Mouse (Mus musculus) hindbrain, embryonic 13.5 days (tissue): ENCODE measurements at regions not wholly inside any gene's neighbourhood (a gene's known extent, or its start where the extent isn't known, plus 50 kb on each side); places are given as distances from the start of the nearest gene placed in this dataset.

Experiments used
- ATAC-seq: fragments of 200-750 bp; cut with Nextera tagmentation; 2 replicates; pipeline ENCODE4 v1.8.0; 2017; ENCODE audit warnings: moderate TSS enrichment; ENCODE audit not compliant: low FRiP score
- H3K27ac ChIP-seq: fragments of 300-500 bp; sonication (generic); 2 replicates; pipeline ENCODE4 v1.5.1; 2015; ENCODE audit warnings: inconsistent platforms, mild to moderate bottlenecking, moderate library complexity
- H3K27me3 ChIP-seq: fragments of 300-500 bp; sonication (generic); 2 replicates; pipeline ENCODE4 v1.6.1; 2015; ENCODE audit warnings: mild to moderate bottlenecking, inconsistent platforms
- H3K36me3 ChIP-seq: fragments of 300-500 bp; sonication (generic); 2 replicates; pipeline ENCODE4 v1.6.1; 2015; ENCODE audit warnings: mild to moderate bottlenecking, inconsistent platforms
- H3K4me1 ChIP-seq: fragments of 300-500 bp; sonication (generic); replicated peaks from 2 replicates; pipeline ENCODE4 v1.6.1; 2015; ENCODE audit warnings: inconsistent platforms
- H3K4me2 ChIP-seq: fragments of 300-500 bp; sonication (generic); 2 replicates; pipeline ENCODE4 v1.6.1; 2015; ENCODE audit warnings: inconsistent platforms, mild to moderate bottlenecking, moderate library complexity
- H3K4me3 ChIP-seq: fragments of 300-500 bp; sonication (generic); 2 replicates; pipeline ENCODE4 v1.5.1; 2015; ENCODE audit warnings: mild to moderate bottlenecking, inconsistent platforms
- H3K9ac ChIP-seq: fragments of 300-500 bp; sonication (generic); 2 replicates; pipeline ENCODE4 v1.6.1; 2015; ENCODE audit warnings: mild to moderate bottlenecking, inconsistent platforms
- H3K9me3 ChIP-seq: fragments of 300-500 bp; sonication (generic); 2 replicates; pipeline ENCODE4 v1.6.1; 2016; ENCODE audit warnings: inconsistent platforms
- WGBS: fragments of 180-500 bp; shearing (Covaris S2); methylation state at CpG from one replicate; pipeline ENCODE4 v1.1.7; 2015; 5-methylcytosine and 5-hydroxymethylcytosine counted together

- Histone ChIP-seq H3K4me2 (no peak overlapping the region), H3K9ac (no peak overlapping the region), H3K36me3 (no peaks in the 10 kb centered on the region), H3K9me3 (no peaks in the 10 kb centered on the region), H3K27me3 (peaks cover 2% of the 10 kb centered on the region; the same call in 1 of the 2 replicates), H3K27ac (no peak overlapping the region), H3K4me3 (no peak overlapping the region), H3K4me1 (peaks cover 3% of the 10 kb centered on the region; the same call in 1 of the 2 replicates)
- ATAC-seq, result no peak
- WGBS, result 80% methylated on average over 4 of the region's 4 CpGs
Measured at GRCm38 (mm10) chr13:59946509-59946908, 123.6 kb upstream of the Tut7 start.

- Histone ChIP-seq H3K9ac (no peak overlapping the region), H3K27me3 (peaks cover 9% of the 10 kb centered on the region; the same call in 1 of the 2 replicates), H3K4me3 (no peak overlapping the region), H3K27ac (no peak overlapping the region), H3K36me3 (no peaks in the 10 kb centered on the region), H3K4me2 (no peak overlapping the region), H3K4me1 (peaks cover 11% of the 10 kb centered on the region), H3K9me3 (no peaks in the 10 kb centered on the region)
- 96% methylated on average over 1 of the region's 1 CpGs for WGBS
- no peak for ATAC-seq
Measured at GRCm38 (mm10) chr13:59945631-59946030, 122.7 kb upstream of the Tut7 start.

- Histone ChIP-seq H3K9ac (no peak overlapping the region), H3K4me3 (no peak overlapping the region), H3K27ac (no peak overlapping the region), H3K36me3 (no peaks in the 10 kb centered on the region), H3K27me3 (peaks cover 12% of the 10 kb centered on the region; the same call in 1 of the 2 replicates), H3K4me2 (no peak overlapping the region), H3K9me3 (no peaks in the 10 kb centered on the region), H3K4me1 (peaks cover 13% of the 10 kb centered on the region)
- WGBS, result 64% methylated on average over 5 of the region's 5 CpGs
- no peak for ATAC-seq
Measured at GRCm38 (mm10) chr13:59943602-59944140, 120.7 kb upstream of the Tut7 start.

GRCm38 (mm10) chr13:59943020-59943419, 120.1 kb upstream of the Tut7 start:
- WGBS, result 71% methylated on average over 3 of the region's 3 CpGs
- no peaks in the 10 kb centered on the region for H3K36me3 ChIP-seq
- H3K9ac ChIP-seq, result no peak overlapping the region
- peaks cover 12% of the 10 kb centered on the region for H3K4me1 ChIP-seq
- no peaks in the 10 kb centered on the region for H3K9me3 ChIP-seq
- no peak overlapping the region for H3K4me3 ChIP-seq
- H3K27ac ChIP-seq, result no peak overlapping the region
- no peak for ATAC-seq
- H3K27me3 ChIP-seq, result peaks cover 12% of the 10 kb centered on the region; the same call in 1 of the 2 replicates
- H3K4me2 ChIP-seq, result no peak overlapping the region

GRCm38 (mm10) chr13:59941519-59941918, 118.6 kb upstream of the Tut7 start:
- peaks cover 12% of the 10 kb centered on the region for H3K4me1 ChIP-seq
- H3K36me3 ChIP-seq, result no peaks in the 10 kb centered on the region
- 79% methylated on average over 3 of the region's 3 CpGs for WGBS
- H3K27ac ChIP-seq, result no peak overlapping the region
- H3K4me2 ChIP-seq, result no peak overlapping the region
- H3K4me3 ChIP-seq, result no peak overlapping the region
- no peaks in the 10 kb centered on the region for H3K9me3 ChIP-seq
- ATAC-seq, result no peak
- no peak overlapping the region for H3K9ac ChIP-seq
- H3K27me3 ChIP-seq, result peaks cover 12% of the 10 kb centered on the region; the same call in 1 of the 2 replicates

- no peak for ATAC-seq
- Histone ChIP-seq H3K4me2 (peak overlapping the region; percentile 38), H3K27me3 (peaks cover 12% of the 10 kb centered on the region; the same call in 1 of the 2 replicates), H3K4me1 (peaks cover 12% of the 10 kb centered on the region), H3K27ac (no peak overlapping the region), H3K4me3 (no peak overlapping the region), H3K9me3 (no peaks in the 10 kb centered on the region), H3K9ac (no peak overlapping the region), H3K36me3 (no peaks in the 10 kb centered on the region)
- WGBS, result 22% methylated on average over 16 of the region's 16 CpGs
Measured at GRCm38 (mm10) chr13:59940414-59941205, 117.7 kb upstream of the Tut7 start.

GRCm38 (mm10) chr13:59939886-59940285, 116.9 kb upstream of the Tut7 start:
- 71% methylated on average over 5 of the region's 5 CpGs for WGBS
- Histone ChIP-seq H3K27ac (no peak overlapping the region), H3K36me3 (no peaks in the 10 kb centered on the region)

GRCm38 (mm10) chr13:59937147-59937546, 114.2 kb upstream of the Tut7 start:
- Histone ChIP-seq H3K4me2 (no peak overlapping the region), H3K36me3 (no peaks in the 10 kb centered on the region), H3K27ac (no peak overlapping the region), H3K9me3 (no peaks in the 10 kb centered on the region), H3K4me3 (no peak overlapping the region), H3K27me3 (peaks cover 12% of the 10 kb centered on the region; the same call in 1 of the 2 replicates), H3K4me1 (peaks cover 12% of the 10 kb centered on the region), H3K9ac (no peak overlapping the region)
- WGBS, result 75% methylated on average over 3 of the region's 3 CpGs
- ATAC-seq, result no peak

More at GRCm38 (mm10) chr13:59939886-59940285, 116.9 kb upstream of the Tut7 start:
- H3K4me2 ChIP-seq, result no peak overlapping the region
- H3K4me3 ChIP-seq, result no peak overlapping the region
- H3K9me3 ChIP-seq, result no peaks in the 10 kb centered on the region
- H3K27me3 ChIP-seq, result peaks cover 12% of the 10 kb centered on the region; the same call in 1 of the 2 replicates
- no peak overlapping the region for H3K9ac ChIP-seq
- peaks cover 12% of the 10 kb centered on the region for H3K4me1 ChIP-seq
- ATAC-seq, result no peak

- no peaks in the 10 kb centered on the region for H3K4me1 ChIP-seq
- H3K27ac ChIP-seq, result no peak overlapping the region
- no peak overlapping the region for H3K9ac ChIP-seq
- no peaks in the 10 kb centered on the region for H3K9me3 ChIP-seq
- 0 out of 2 replicates have a peak, but pooled peaks cover 3% of the 10 kb centered on the region for H3K27me3 ChIP-seq
- no peak overlapping the region for H3K4me3 ChIP-seq
- ATAC-seq, result no peak
- H3K36me3 ChIP-seq, result no peaks in the 10 kb centered on the region
- H3K4me2 ChIP-seq, result no peak overlapping the region
- WGBS, result 50% methylated on average over 1 of the region's 1 CpGs
Measured at GRCm38 (mm10) chr13:59934556-59934955, 111.6 kb upstream of the Tut7 start.

GRCm38 (mm10) chr13:59934093-59934492, 111.1 kb upstream of the Tut7 start:
- 73% methylated on average over 1 of the region's 1 CpGs for WGBS
- ATAC-seq, result no peak
- no peak overlapping the region for H3K4me3 ChIP-seq
- no peaks in the 10 kb centered on the region for H3K4me1 ChIP-seq
- H3K27ac ChIP-seq, result no peak overlapping the region
- no peaks in the 10 kb centered on the region for H3K36me3 ChIP-seq
- H3K4me2 ChIP-seq, result no peak overlapping the region
- H3K9ac ChIP-seq, result no peak overlapping the region
- no peaks in the 10 kb centered on the region for H3K27me3 ChIP-seq
- no peaks in the 10 kb centered on the region for H3K9me3 ChIP-seq

GRCm38 (mm10) chr13:59927379-59928111, 104.6 kb upstream of the Tut7 start:
- 20% methylated on average over 12 of the region's 12 CpGs for WGBS
- Histone ChIP-seq H3K4me1 (peaks cover 19% of the 10 kb centered on the region), H3K27ac (peak overlapping the region; percentile 70), H3K27me3 (no peaks in the 10 kb centered on the region), H3K4me2 (0 out of 2 replicates have a peak overlapping the region, but pooled peaks have one; percentile 6), H3K9me3 (no peaks in the 10 kb centered on the region), H3K4me3 (no peak overlapping the region), H3K36me3 (no peaks in the 10 kb centered on the region), H3K9ac (no peak overlapping the region)
- ATAC-seq, result peak; percentile 87

- Histone ChIP-seq H3K27ac (peak overlapping the region; percentile 23; the same call in 1 of the 2 replicates), H3K4me1 (peaks cover 19% of the 10 kb centered on the region), H3K9me3 (no peaks in the 10 kb centered on the region), H3K9ac (no peak overlapping the region), H3K4me2 (no peak overlapping the region), H3K4me3 (no peak overlapping the region), H3K36me3 (no peaks in the 10 kb centered on the region), H3K27me3 (no peaks in the 10 kb centered on the region)
- WGBS, result 47% methylated on average over 9 of the region's 9 CpGs
- peak; percentile 70 for ATAC-seq
Measured at GRCm38 (mm10) chr13:59925845-59926481, 103.0 kb upstream of the Tut7 start.
